Mouse (Mus musculus) skeletal muscle tissue, adult 2 months (tissue): ENCODE results near the gene Vwc2l.

Experiments used
- DNase-seq: peaks from one replicate; pipeline ENCODE4 v3.0.0-alpha.2; 2012; ENCODE audit warnings: low read depth, low spot score

Vwc2l gene

DNA sequence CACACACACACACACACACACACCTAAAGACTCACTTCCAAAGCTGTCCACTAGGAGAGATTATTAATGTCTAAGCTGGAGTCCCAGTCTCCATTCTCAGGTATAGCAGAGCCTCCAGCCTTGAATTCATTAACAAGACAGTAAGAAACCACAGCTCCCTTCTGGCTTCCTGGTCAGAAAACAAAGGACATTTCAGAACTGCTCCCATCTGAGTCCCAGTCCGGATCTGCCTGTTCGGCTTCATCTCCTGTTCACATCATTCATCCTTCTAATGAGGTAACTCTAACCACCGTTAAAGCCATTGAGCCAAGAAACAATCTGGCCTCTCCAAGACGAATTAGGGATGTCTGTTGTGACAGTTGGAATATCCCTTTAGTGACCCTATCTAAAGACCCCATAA is 185.7 kb downstream of the Vwc2l start:
- no peak for DNase-seq

DNA sequence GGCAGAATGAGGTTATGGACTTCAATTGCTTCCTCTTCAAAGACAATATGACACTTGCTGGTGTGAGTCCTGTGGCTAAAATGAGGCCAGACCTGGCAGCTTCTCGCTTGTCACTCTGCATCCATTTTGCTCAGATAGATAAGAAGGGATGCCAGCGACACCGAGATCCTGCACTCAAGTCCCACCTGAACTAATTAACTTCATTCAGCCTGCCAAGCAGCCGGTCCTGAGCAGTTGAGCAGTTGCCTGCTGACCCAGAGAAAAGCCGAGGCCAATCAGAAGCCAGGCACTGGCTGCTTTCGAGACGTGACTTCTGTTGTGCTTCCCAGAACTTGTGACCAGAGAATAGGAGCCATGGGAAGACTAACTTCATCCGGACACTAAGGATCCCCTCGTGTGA is 187.6 kb downstream of the Vwc2l start:
- DNase-seq = no peak

DNA sequence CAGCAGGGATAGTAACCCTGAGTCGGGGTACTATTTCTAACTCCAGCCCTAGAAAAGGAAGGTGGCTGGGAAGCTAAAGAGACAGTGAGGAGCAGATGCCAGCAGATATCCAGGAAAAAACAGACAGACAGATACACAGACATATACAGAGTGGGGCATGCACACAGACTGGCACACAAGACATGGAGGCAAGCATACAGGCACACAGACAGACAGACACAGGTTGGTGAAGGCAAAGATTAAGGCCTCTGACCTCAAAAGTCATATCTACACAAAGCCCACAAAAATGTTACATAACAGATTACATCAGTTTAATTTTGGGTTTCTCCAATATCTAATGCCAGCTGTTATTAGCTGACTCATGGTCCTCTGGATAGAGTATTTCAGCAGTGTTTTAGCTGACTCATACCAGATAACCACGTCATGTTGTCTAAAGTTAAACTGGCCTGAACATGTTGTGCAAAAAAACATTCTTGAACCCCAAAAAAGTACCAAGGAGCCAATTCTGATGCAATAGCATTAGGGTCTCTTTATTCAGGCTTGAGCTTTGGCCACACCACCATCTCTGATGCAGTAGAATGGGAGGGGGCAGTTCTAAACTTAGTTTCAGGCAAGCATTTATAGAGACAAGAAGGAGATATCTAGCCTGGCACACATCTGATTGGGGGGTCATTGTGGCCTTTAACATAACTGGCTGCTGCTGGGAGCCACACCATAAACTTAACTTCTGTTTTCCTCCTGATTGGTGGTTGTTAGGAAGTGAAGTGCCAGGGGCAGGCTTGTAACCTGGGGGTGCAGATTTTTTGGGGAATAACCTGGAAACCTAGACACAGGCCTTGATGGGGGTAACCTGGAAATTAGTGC is 192.9 kb downstream of the Vwc2l start:
- DNase-seq = no peak

DNA sequence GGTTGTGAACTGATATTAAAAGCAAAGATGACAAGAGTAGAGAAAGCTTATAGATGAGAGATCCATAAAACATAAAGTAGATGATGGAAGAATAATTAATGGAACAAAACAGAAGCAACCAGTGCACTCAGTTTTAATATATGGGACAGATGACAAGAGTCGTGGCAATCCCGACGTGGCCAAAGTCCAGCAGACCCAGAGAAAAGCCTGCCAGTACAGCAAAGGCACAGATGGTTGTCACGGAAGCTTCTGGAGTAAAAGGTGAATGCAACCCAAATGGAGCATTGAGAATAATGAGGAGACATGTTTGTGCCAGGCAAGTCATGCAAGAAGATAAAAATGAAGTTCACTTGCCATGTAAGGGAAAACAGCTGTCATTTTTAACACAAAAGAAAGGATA is 207.5 kb downstream of the Vwc2l start:
- no peak for DNase-seq
